Mouse (Mus musculus) stomach, postnatal 0 days (tissue): ENCODE measurements at regions not wholly inside any gene's neighbourhood (a gene's known extent, or its start where the extent isn't known, plus 50 kb on each side); places are given as distances from the start of the nearest gene placed in this dataset.

Experiments used
- CTCF ChIP-seq: IDR thresholded peaks from 2 replicates; pipeline ENCODE4 v1.5.1; 2016; ENCODE audit warnings: antibody characterized with exemption, low read depth, mild to moderate bottlenecking, moderate library complexity
- EP300 ChIP-seq: optimal IDR thresholded peaks from 2 replicates; pipeline ENCODE3; 2016; ENCODE audit warnings: antibody characterized with exemption

- TF ChIP-seq CTCF (no peak), EP300 (no peak)
These were observed 798.7 kb downstream of the Gm9195 start for GRCm38 (mm10) chr14:71692752-71693437.
